Mouse (Mus musculus): ENCODE measurements around the gene Det1.

DNA sequence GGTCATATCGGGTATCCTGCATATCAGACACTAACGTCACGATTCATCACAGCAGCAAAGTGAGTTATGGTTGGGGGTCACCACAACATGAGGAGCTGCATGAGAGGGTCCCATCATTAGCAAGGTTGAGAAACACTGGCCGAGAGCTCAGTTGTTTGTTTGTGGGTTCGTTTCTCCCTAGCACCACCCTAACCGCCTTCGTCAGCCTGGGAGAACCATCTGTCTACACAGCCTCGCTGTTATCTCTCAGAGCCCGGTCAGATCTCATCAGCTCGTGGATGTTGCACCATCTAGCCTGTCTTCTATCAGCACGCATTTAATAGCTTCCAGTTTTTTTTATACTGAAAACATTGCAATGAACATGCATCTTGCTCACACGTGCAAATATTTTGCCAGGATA lies 28.7 kb downstream of the Det1 start:
- no peak for TF ChIP-seq CTCF (IDR thresholded peaks at IDR 0.05; ENCODE audit: borderline replicate concordance, insufficient read depth, low read length)
- TF ChIP-seq POLR2A (IDR thresholded peaks at IDR 0.05; ENCODE audit: low read depth, low read length) = no peak

Data from embryonic fibroblast, embryonic 13.5 days (primary cell).